15 mouse cellular contexts compared by ENCODE assay signal in genomic region chr2:179536762-179537161, GRCm38 (mm10).
DNase-seq lines count a peak whose midpoint lies in the region; ATAC-seq and TF ChIP-seq lines count a peak whose summit lies in the region.
"Had no signal": no experiment of that assay in that cellular context is flagged by ENCODE, and none has a peak within 500 bp of the region (broad histone marks: within the 10 kb centered on the region; RNA-seq: fewer than 3 reads in every experiment).

No protein-coding gene starts in this region.

- WGBS in forebrain, embryonic 14.5 days = 3% methylated on average over 2 of the region's 2 CpGs
- WGBS in hindbrain, embryonic 15.5 days = 22% methylated on average over 2 of the region's 2 CpGs
- 9% methylated on average over 2 of the region's 2 CpGs for WGBS in midbrain, embryonic 16.5 days
- 28% methylated on average over 2 of the region's 2 CpGs for WGBS in heart, embryonic 12.5 days

- H3K4me2 ChIP-seq in forebrain, embryonic 14.5 days (ENCODE audit: low read length) = no peak overlapping the region
- H3K4me2 ChIP-seq in hindbrain, embryonic 15.5 days = no peak overlapping the region
- H3K4me2 ChIP-seq in midbrain, embryonic 16.5 days (ENCODE audit: low read length) = no peak overlapping the region
- no peak overlapping the region for H3K4me2 ChIP-seq in heart, embryonic 12.5 days
- H3K4me2 ChIP-seq: liver, embryonic 11.5 days had no signal

- H3K27ac ChIP-seq in layer of hippocampus, adult 2 months = peak overlapping the region; percentile 14; the same call in 1 of the 2 replicates
- H3K27ac ChIP-seq in forebrain, embryonic 14.5 days (ENCODE audit: low read depth, low read length) = peak overlapping the region; percentile 80; the same call in 1 of the 2 replicates
- H3K27ac ChIP-seq in hindbrain, embryonic 15.5 days (replicated peaks) = 0 out of 2 replicates have a peak overlapping the region, but pooled peaks have one; percentile 27
- 0 out of 2 replicates have a peak overlapping the region, but pooled peaks have one; percentile 22 for H3K27ac ChIP-seq in midbrain, embryonic 16.5 days (ENCODE audit: low read length)
- no peak overlapping the region for H3K27ac ChIP-seq in heart, embryonic 12.5 days (ENCODE audit: poor library complexity, severe bottlenecking)
- H3K27ac ChIP-seq: gastrocnemius, adult 2 months had no signal

- H3K4me1 ChIP-seq in forebrain, embryonic 14.5 days (ENCODE audit: control insufficient read depth, insufficient read depth, low read length) = peaks cover 45% of the 10 kb centered on the region
- peaks cover 40% of the 10 kb centered on the region for H3K4me1 ChIP-seq in hindbrain, embryonic 15.5 days (replicated peaks)
- peaks cover 31% of the 10 kb centered on the region for H3K4me1 ChIP-seq in midbrain, embryonic 16.5 days (ENCODE audit: control insufficient read depth, insufficient read depth, low read length)
- H3K4me1 ChIP-seq in heart, embryonic 12.5 days (replicated peaks) = no peaks in the 10 kb centered on the region; the same call in 1 of the 2 replicates

- H3K36me3 ChIP-seq in forebrain, embryonic 14.5 days (ENCODE audit: control insufficient read depth, insufficient read depth, low read length) = no peaks in the 10 kb centered on the region
- no peaks in the 10 kb centered on the region for H3K36me3 ChIP-seq in hindbrain, embryonic 15.5 days
- no peaks in the 10 kb centered on the region for H3K36me3 ChIP-seq in midbrain, embryonic 16.5 days (ENCODE audit: control insufficient read depth, insufficient read depth, low read length)
- H3K36me3 ChIP-seq in heart, embryonic 12.5 days = no peaks in the 10 kb centered on the region

- H3K9me3 ChIP-seq in forebrain, embryonic 14.5 days (replicated peaks; ENCODE audit: control insufficient read depth, low read length) = no peaks in the 10 kb centered on the region
- no peaks in the 10 kb centered on the region for H3K9me3 ChIP-seq in hindbrain, embryonic 15.5 days
- H3K9me3 ChIP-seq in midbrain, embryonic 16.5 days (replicated peaks; ENCODE audit: control insufficient read depth, low read length, poor library complexity, severe bottlenecking) = no peaks in the 10 kb centered on the region
- no peaks in the 10 kb centered on the region for H3K9me3 ChIP-seq in heart, embryonic 12.5 days (replicated peaks)

- DNase-seq in layer of hippocampus, adult 2 months (ENCODE audit: low spot score in 2 of 2) = no peak
- no peak for DNase-seq in layer of hippocampus, postnatal 25 days (ENCODE audit: extremely low spot score in 1 of 2, low spot score in 1 of 2)
- DNase-seq in forebrain, embryonic 14.5 days (ENCODE audit: low spot score) = no peak
- no peak for DNase-seq in frontal cortex, postnatal 36 days (ENCODE audit: low spot score in 2 of 2)
- DNase-seq: heart, postnatal 14 days; lung, adult 2 months; lung, postnatal 4 days; spleen, adult 18-20 months; thymus, postnatal 25 days had no signal

- H3K4me3 ChIP-seq in layer of hippocampus, adult 2 months = no peak overlapping the region
- H3K4me3 ChIP-seq in forebrain, embryonic 14.5 days (ENCODE audit: low read depth, low read length) = no peak overlapping the region
- H3K4me3 ChIP-seq in hindbrain, embryonic 15.5 days = no peak overlapping the region
- no peak overlapping the region for H3K4me3 ChIP-seq in midbrain, embryonic 16.5 days (ENCODE audit: low read depth, low read length)
- no peak overlapping the region for H3K4me3 ChIP-seq in heart, embryonic 12.5 days
- H3K4me3 ChIP-seq: gastrocnemius, adult 2 months had no signal

- TF ChIP-seq CTCF in layer of hippocampus, adult 2 months (conservative IDR thresholded peaks at IDR 0.05) = no peak

- no peak overlapping the region for H3K9ac ChIP-seq in forebrain, embryonic 14.5 days (ENCODE audit: low read length)
- H3K9ac ChIP-seq in hindbrain, embryonic 15.5 days = no peak overlapping the region
- H3K9ac ChIP-seq in midbrain, embryonic 16.5 days (ENCODE audit: low read depth, low read length) = no peak overlapping the region
- no peak overlapping the region for H3K9ac ChIP-seq in heart, embryonic 12.5 days

- no peak for ATAC-seq in forebrain, embryonic 14.5 days
- no peak for ATAC-seq in hindbrain, embryonic 15.5 days (ENCODE audit: low FRiP score, low read depth)
- no peak for ATAC-seq in midbrain, embryonic 16.5 days
- no peak for ATAC-seq in heart, embryonic 12.5 days (ENCODE audit: insufficient number of reproducible peaks, low FRiP score)
- no peak for ATAC-seq in erythroblast, adult 5-6 weeks (replicated peaks; ENCODE audit: low FRiP score, poor library complexity, severe bottlenecking)

- no peaks in the 10 kb centered on the region for H3K27me3 ChIP-seq in forebrain, embryonic 14.5 days (replicated peaks; ENCODE audit: control insufficient read depth, insufficient read depth, low read length)
- no peaks in the 10 kb centered on the region for H3K27me3 ChIP-seq in hindbrain, embryonic 15.5 days
- no peaks in the 10 kb centered on the region for H3K27me3 ChIP-seq in midbrain, embryonic 16.5 days (ENCODE audit: control insufficient read depth, insufficient read depth, low read depth, low read length)
- H3K27me3 ChIP-seq in heart, embryonic 12.5 days (replicated peaks) = peaks cover 13% of the 10 kb centered on the region; the same call in 1 of the 2 replicates
